Mouse (Mus musculus): ENCODE measurements around the gene Art3. TPM values are rescaled to one million over a fixed set of nuclear protein-coding genes. Genes with fewer than 3 reads are reported as not detected.
A peak's percentile ranks its signal among the peaks of the same experiment; 100 is the strongest.

The Art3 gene
- polyA plus RNA-seq (2012; rRNA removed) (0.53 and 1.1 TPM in 2 replicates), polyA plus RNA-seq (2014; fragmentation: Nextera tagmentation; extraction: Ambion mirVana) (1.7 and 2.1 TPM in 2 replicates)

GRCm38 (mm10) chr5:92331635-92332338, at the start of gene Art3:
Gene Art3 (plus strand): TSS chr5:92331827.
- Histone ChIP-seq H3K4me2 (ENCODE audit: low read depth) (no peak within 1 kb of the TSS), H3K9me3 (ENCODE audit: control insufficient read depth, low read length) (no peaks in the 10 kb centered on the region), H3K27ac (no peak within 1 kb of the TSS), H3K36me3 (replicated peaks; ENCODE audit: control insufficient read depth, insufficient read depth, low read depth) (no peaks in the 10 kb centered on the region), H3K27me3 (ENCODE audit: control insufficient read depth, insufficient read depth, low read length) (no peaks in the 10 kb centered on the region; the same call in 1 of the 2 replicates), H3K4me1 (replicated peaks; ENCODE audit: control insufficient read depth in 2 of 2, insufficient read depth in 2 of 2, low read length in 1 of 2) (no peaks in the 10 kb centered on the region), H3K4me3 (ENCODE audit: insufficient read depth in 1 of 2, low read depth in 2 of 2, low read length in 2 of 2) (no peak within 1 kb of the TSS), H3K9ac (replicated peaks) (no peak within 1 kb of the TSS)
- 80% methylated on average over 17 of the region's 17 CpGs for WGBS (ENCODE audit: insufficient replicate concordance)
- DNase-seq (ENCODE audit: low read depth in 3 of 3, low spot score in 3 of 3) (no peak), ATAC-seq (ENCODE audit: insufficient read depth) (no peak)
- TF ChIP-seq EP300 (IDR thresholded peaks at IDR 0.05; ENCODE audit: low read depth) (no peak), CTCF (IDR thresholded peaks at IDR 0.05; ENCODE audit: low read depth) (no peak)

DNA sequence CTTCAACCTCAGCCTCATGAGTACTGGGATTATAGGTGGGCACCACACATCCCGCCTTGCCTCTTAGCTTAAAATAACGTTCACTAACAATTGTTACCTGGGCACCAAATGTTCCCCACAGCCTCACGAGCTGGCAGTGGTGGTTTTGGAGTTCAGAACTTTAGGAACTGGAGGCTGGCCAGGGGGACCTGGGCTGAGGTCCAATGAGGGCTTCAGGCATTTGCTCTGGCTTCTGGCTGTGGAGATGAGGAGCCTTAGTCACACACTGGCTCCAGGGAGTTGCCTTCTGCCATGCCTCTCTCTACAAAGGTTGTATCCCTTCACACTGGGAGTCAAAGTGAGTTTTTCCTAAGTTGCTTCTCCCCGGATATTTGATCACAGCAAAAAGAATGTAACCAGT, 49.1 kb upstream of the Art3 start:
- no peak for TF ChIP-seq CTCF (IDR thresholded peaks at IDR 0.05; ENCODE audit: low read depth)
- no peak for TF ChIP-seq EP300 (IDR thresholded peaks at IDR 0.05; ENCODE audit: low read depth)
- H3K9me3 ChIP-seq (ENCODE audit: control insufficient read depth, low read length) = no peaks in the 10 kb centered on the region
- no peaks in the 10 kb centered on the region for H3K27me3 ChIP-seq (ENCODE audit: control insufficient read depth, insufficient read depth, low read length)
- peaks cover 3% of the 10 kb centered on the region for H3K36me3 ChIP-seq (replicated peaks; ENCODE audit: control insufficient read depth, insufficient read depth, low read depth)
- WGBS (ENCODE audit: insufficient replicate concordance) = 73% methylated on average over 4 of the region's 4 CpGs
- peak overlapping the region; percentile 45 for H3K4me2 ChIP-seq (ENCODE audit: low read depth)
- H3K27ac ChIP-seq = no peak overlapping the region
- no peak overlapping the region for H3K4me3 ChIP-seq (ENCODE audit: insufficient read depth in 1 of 2, low read depth in 2 of 2, low read length in 2 of 2)
- ATAC-seq (ENCODE audit: insufficient read depth) (no peak), DNase-seq (ENCODE audit: low read depth in 3 of 3, low spot score in 3 of 3) (no peak)
- peaks cover 13 to 26% of the 10 kb centered on the region in 2 experiments for H3K4me1 ChIP-seq (replicated peaks; ENCODE audit: control insufficient read depth in 2 of 2, insufficient read depth in 2 of 2, low read length in 1 of 2)
- no peak overlapping the region for H3K9ac ChIP-seq (replicated peaks)

DNA sequence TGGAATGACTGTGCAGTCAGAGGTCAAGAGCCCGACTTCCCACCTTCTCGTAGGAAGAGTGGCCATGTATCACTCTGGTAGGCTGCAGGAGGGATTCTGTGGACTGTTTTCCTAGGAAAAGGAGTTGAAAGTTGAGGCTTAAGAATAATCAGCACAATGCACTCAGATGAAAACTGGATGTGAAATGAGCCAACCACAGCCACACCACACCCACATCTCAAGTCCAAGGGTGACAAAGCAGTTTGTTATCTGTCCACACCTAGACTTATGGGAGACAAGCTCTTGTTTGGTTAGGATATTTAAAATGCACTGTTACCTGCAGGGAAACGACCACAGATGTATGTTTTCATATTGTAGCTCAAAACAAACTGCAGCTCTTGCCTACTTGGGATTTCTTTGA, 48.5 kb upstream of the Art3 start:
- Histone ChIP-seq H3K9ac (replicated peaks) (no peak overlapping the region), H3K4me2 (ENCODE audit: low read depth) (peak overlapping the region; percentile 45), H3K27ac (no peak overlapping the region), H3K9me3 (ENCODE audit: control insufficient read depth, low read length) (no peaks in the 10 kb centered on the region), H3K4me1 (replicated peaks; ENCODE audit: control insufficient read depth in 2 of 2, insufficient read depth in 2 of 2, low read length in 1 of 2) (peaks cover 13 to 26% of the 10 kb centered on the region in 2 experiments), H3K4me3 (ENCODE audit: insufficient read depth in 1 of 2, low read depth in 2 of 2, low read length in 2 of 2) (no peak overlapping the region), H3K36me3 (replicated peaks; ENCODE audit: control insufficient read depth, insufficient read depth, low read depth) (peaks cover 7% of the 10 kb centered on the region), H3K27me3 (ENCODE audit: control insufficient read depth, insufficient read depth, low read length) (no peaks in the 10 kb centered on the region)
- 27% methylated on average over 3 of the region's 3 CpGs for WGBS (ENCODE audit: insufficient replicate concordance)
- TF ChIP-seq CTCF (IDR thresholded peaks at IDR 0.05; ENCODE audit: low read depth) = no peak
- TF ChIP-seq EP300 (IDR thresholded peaks at IDR 0.05; ENCODE audit: low read depth) = no peak
- ATAC-seq (ENCODE audit: insufficient read depth) = peak; percentile 72; the same call in 1 of the 2 replicates
- DNase-seq (ENCODE audit: low read depth in 3 of 3, low spot score in 3 of 3) = peak; percentile 63 to 67 (median 66)

GRCm38 (mm10) chr5:92287840-92288239, 43.8 kb upstream of the Art3 start:
- 65% methylated on average over 6 of the region's 6 CpGs for WGBS (ENCODE audit: insufficient replicate concordance)
- H3K36me3 ChIP-seq (replicated peaks; ENCODE audit: control insufficient read depth, insufficient read depth, low read depth) = peaks cover 34% of the 10 kb centered on the region
- no peak for TF ChIP-seq EP300 (IDR thresholded peaks at IDR 0.05; ENCODE audit: low read depth)
- no peak for TF ChIP-seq CTCF (IDR thresholded peaks at IDR 0.05; ENCODE audit: low read depth)

GRCm38 (mm10) chr5:92291652-92292414, 39.8 kb upstream of the Art3 start:
- H3K4me3 ChIP-seq (ENCODE audit: insufficient read depth in 1 of 2, low read depth in 2 of 2, low read length in 2 of 2) = no peak overlapping the region
- no peak overlapping the region for H3K27ac ChIP-seq
- H3K36me3 ChIP-seq (replicated peaks; ENCODE audit: control insufficient read depth, insufficient read depth, low read depth) = peaks cover 41% of the 10 kb centered on the region
- WGBS (ENCODE audit: insufficient replicate concordance) = 68% methylated on average over 6 of the region's 6 CpGs
- H3K9me3 ChIP-seq (ENCODE audit: control insufficient read depth, low read length) = no peaks in the 10 kb centered on the region
- no peak overlapping the region for H3K9ac ChIP-seq (replicated peaks)
- no peaks in the 10 kb centered on the region for H3K27me3 ChIP-seq (ENCODE audit: control insufficient read depth, insufficient read depth, low read length)
- DNase-seq (ENCODE audit: low read depth in 3 of 3, low spot score in 3 of 3) (no peak), ATAC-seq (ENCODE audit: insufficient read depth) (no peak)
- H3K4me1 ChIP-seq (replicated peaks; ENCODE audit: control insufficient read depth in 2 of 2, insufficient read depth in 2 of 2, low read length in 1 of 2) = 0 out of 4 replicates have a peak, but pooled peaks cover 0 to 4% of the 10 kb centered on the region in 2 experiments
- no peak for TF ChIP-seq CTCF (IDR thresholded peaks at IDR 0.05; ENCODE audit: low read depth)
- TF ChIP-seq EP300 (IDR thresholded peaks at IDR 0.05; ENCODE audit: low read depth) = no peak
- H3K4me2 ChIP-seq (ENCODE audit: low read depth) = no peak overlapping the region

More at GRCm38 (mm10) chr5:92287840-92288239, 43.8 kb upstream of the Art3 start:
- H3K9me3 ChIP-seq (ENCODE audit: control insufficient read depth, low read length) = no peaks in the 10 kb centered on the region
- no peak overlapping the region for H3K4me2 ChIP-seq (ENCODE audit: low read depth)
- no peak overlapping the region for H3K27ac ChIP-seq
- H3K27me3 ChIP-seq (ENCODE audit: control insufficient read depth, insufficient read depth, low read length) = no peaks in the 10 kb centered on the region
- H3K9ac ChIP-seq (replicated peaks) = no peak overlapping the region
- no peak overlapping the region for H3K4me3 ChIP-seq (ENCODE audit: insufficient read depth in 1 of 2, low read depth in 2 of 2, low read length in 2 of 2)
- peaks cover 9 to 14% of the 10 kb centered on the region in 2 experiments for H3K4me1 ChIP-seq (replicated peaks; ENCODE audit: control insufficient read depth in 2 of 2, insufficient read depth in 2 of 2, low read length in 1 of 2)
- DNase-seq (ENCODE audit: low read depth in 3 of 3, low spot score in 3 of 3) (no peak), ATAC-seq (ENCODE audit: insufficient read depth) (no peak)

Measured in liver, embryonic 14.5 days (tissue).